Mouse (Mus musculus): ENCODE data around the gene Bach2.

Gene Bach2

DNA sequence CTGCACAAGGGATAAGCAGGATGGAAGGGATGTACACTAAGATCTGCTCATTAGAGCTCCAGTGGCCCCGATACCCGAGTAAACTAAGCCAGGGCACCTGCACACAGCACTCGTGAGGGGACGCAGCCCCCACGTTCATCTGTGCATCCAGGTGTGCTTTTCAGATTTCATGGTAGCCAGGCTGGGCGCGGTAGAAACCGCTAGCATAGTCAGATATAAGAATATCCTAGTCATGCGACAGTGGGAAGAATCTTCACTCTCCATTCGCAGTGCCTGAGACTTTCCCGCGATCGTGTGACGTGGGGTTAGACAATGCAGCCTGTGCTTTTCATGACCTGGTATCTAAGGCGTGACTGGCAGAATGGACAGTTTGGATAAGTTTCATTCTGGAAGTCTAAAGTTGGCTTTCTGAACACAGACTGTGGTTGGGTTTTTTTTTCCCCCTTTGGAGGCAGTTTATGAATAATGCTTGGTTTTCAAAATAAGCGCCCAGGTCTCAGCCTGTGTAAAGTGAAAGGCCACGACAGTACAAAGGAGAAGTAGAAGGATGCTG, 290.9 kb downstream of the Bach2 start:
- DNase-seq (ENCODE audit: low spot score) = no peak

DNA sequence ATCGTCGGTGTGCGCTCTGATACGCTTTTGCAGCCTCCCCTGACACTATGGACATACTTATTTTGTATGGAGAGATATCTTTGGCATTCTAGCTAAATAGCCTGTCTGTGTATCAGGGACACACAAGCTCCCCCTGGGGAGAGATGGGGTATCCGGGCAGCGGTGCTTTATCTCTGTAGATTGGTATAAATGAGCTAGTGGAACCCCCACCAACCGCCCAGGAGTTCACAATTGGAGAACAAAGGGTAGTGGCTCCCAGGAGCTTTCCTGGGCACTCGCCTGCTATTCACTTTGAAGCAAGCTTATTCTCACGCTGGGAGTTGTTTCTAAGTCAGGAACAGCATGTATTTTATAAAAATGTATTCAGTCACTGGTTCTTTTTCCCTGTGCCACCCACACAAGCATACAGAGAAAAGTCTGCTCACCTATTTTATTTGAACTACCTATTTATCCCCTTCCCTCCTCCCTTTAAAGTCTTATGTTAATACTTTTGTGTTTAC, 291.9 kb downstream of the Bach2 start:
- no peak for DNase-seq (ENCODE audit: low spot score)

DNA sequence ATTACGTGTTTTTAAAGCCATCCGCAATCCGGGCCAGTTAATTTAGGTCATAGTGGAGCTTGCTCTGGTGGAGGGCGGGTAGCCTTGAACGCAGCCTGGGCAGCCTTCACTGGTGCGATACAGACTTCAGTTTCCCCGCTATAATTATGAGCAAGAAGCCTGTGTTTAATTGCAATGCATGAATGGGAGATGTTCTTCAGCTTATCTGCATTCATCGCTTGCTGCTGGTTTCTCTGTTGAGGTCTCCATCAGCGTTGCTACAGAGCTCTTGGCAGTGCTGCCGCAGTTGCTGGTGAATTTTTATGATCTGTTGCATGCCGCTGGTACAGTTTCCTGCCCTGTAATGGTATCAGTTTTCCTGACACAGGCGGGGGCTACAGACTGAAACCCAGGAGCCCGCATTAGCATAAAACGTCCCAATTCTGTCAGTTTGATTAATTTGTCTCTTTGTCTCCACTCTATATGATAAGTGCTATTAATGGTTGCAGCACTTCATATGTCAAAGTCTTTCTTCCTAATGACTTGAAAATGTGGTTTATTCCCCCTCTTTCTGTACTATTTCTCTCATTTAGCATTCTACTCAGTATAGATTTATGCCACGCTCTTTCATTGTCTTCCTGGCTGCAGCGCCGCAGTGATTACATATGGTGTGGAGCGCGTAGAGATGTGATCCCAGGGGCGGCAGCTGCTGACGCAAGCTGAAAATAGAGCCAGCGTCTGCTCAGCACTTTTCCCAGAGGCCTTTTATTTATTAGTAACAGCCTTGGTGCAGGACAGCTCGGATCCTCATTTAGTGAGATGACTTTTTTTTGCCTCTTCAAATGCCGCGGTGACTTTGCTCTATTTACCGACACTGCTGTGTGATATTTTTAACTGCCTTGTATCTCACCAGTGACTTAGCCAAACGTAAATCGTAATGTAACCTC, 292.6 kb downstream of the Bach2 start:
- DNase-seq (ENCODE audit: low spot score) = no peak

DNA sequence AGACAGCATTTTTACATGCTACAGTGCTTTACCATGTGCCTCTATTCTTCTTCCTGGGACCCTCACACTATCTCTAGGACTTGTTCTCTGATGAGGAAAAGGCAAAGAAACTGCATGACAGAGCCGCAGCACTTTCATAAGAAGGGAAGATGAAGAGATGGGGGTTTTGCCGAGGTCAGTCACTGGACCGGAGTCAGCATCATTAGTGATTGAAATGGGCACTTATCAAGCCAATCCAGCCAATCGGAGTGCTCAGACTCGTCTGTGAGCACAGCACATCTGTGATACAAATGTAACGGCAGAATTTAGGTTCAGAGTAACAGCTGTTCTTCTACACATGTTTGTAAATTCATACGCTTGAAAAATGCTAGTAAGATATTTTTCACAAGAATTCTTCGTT, 293.5 kb downstream of the Bach2 start:
- no peak for DNase-seq (ENCODE audit: low spot score)

DNA sequence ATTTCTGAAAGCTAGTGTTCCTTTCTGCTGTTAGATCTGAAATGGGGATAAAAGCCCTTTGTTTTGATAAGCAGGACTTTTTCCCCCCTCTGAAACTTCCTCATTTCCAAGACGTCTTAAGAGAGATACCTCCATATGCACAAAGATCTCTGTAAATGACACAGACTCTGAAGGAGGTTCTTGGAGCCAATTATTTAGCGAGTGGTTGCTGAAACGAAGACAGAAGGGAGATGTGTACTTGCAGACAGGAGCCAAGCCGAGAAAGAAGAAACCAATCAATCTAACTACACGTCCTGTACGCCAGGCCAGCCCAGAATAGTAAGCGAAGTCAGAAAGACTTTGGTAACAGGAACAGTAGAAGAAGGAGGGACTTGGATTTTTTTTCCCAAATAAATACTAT, 295.1 kb downstream of the Bach2 start:
- DNase-seq (ENCODE audit: low spot score) = no peak

DNA sequence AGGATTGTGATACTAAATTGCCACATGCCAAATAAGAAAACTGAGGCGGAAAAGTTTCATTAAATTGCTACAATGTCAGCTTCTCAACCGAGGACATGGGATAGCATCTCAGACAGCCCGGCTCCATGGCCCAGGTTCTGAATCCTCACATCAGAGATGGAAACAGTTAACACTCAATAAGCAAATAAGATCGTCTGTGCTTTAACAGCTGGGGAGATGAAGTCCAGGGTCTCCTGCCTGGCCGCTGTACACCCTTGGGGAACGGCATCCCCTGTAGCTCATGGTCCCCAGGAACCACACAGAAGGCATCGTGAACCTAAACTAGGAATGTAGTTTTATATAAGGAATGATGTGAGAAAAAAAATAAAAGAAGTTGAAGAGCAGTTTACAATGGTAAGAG, 297.0 kb downstream of the Bach2 start:
- no peak for DNase-seq (ENCODE audit: low spot score)

DNA sequence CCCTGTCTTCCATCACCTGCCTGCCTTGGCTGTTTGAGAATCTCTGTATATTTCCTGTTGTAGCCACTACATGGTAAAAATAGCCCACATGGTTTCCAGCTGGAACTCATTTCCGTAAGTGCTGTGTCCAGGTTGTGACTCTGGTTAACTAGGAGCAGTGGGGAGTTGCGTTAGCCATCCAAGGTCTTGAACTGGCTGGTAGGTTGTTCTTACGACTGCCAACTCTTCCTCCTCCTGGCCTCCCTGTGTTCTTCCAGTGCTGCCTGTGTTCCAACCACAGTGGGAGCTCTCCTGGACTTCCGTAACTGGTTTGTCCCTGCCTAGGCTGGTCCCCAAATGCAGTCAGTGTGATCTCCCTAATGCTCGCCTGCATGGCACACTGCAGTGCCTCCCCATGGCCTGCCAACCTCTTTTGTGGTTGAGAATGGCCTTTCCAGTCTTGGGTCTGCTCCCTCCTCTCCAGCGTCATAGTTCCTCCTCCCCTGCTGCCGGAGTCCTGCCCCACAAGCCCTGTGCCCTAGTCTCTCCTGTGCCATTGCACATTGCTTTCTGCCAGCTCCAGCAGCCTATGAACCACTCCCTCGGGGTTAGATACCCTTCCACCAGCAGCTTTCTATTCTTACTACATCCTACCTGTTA, 298.4 kb downstream of the Bach2 start:
- no peak for DNase-seq (ENCODE audit: low spot score)

DNA sequence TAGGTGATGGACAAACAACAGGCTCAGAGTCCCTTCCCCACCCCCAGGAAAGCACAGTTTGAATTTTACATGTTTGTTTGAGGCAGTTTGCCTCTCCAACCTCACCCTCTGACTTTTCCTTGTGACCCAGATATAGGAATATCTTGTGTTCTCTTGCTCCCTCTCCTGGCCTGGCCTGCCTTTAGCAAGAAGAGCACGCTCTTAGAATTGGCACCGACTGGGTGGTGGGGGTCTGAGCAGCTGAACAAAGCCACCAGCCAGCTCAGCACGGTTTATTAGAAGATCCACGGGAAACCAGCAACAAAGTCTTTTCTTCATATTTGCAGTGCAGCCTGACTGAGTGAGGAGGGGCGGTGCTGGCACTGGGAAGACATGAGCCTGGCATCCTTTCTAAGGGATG, 299.5 kb downstream of the Bach2 start:
- DNase-seq (ENCODE audit: low spot score) = no peak

DNA sequence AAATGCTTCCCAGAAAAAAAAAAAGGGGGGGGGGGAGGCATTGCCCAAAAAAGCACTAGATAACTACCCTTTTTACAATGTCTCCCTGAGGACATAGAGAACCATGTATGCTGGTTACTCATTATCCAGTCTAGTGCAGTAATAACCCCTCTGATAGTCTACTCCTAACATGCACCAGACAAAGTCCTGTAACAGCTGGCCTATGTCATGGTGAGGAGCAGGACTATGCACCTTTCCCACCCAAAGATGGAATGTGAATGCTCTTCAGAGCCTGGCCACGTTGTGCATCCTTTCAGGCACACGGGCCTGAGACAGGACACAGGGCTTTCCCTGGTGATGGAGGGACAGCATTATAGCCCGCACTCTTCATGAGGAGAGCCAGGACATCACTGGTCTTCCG, 299.9 kb downstream of the Bach2 start:
- DNase-seq (ENCODE audit: low spot score) = no peak

DNA sequence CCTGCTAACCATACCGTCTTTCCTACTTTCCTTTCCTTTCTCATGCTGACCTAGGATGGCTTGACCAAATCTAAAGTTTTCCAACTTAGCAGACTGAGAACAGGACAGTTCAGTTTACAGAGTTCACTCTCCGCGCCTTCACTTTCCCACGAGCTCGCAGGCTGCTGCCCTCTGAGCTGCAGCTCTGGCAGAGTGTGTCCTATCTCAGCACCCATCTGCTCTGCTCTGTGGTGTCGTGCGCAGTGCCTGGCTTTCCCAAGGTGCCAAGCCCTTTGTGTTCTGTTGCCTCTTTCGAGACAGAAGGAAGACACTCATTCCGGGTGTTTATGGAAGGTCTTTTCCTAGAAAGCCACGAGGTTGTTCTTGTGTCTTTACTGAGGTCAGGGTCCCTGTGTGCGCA, 300.4 kb downstream of the Bach2 start:
- DNase-seq (ENCODE audit: low spot score) = no peak

DNA sequence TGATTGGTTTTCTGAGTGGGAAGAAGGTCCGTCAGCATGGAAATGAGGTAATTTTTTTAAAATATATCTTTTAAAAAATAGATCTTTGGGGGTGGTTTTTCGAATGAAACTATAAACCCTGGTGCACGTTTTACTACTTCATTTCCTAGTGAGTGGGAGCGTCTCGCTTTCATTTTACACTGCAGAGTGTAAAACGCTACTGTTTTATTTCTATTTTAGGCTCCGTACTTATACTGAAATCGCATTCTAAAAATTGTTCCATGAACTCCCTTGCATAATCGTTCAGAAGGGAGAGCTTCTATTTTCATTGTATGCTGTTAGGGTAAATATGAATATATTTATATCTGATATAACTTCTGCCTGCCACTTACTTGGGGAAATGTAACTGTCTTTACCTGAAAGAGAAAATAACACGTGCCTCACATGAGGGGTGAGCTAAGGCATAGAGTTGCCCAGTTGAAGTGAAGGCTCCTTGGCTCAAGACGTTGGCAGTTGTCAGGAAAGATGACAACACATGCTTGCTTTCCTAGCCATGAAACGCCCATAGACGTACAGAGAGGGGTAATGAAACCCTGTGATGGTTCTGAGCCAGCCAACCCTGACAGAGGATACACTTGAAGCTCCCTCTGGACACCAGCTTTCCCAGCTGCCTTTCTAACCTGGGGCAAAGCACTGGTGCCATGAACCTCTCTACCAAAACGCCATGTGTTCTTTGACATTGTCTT, 306.4 kb downstream of the Bach2 start:
- no peak for DNase-seq (ENCODE audit: low spot score)

DNA sequence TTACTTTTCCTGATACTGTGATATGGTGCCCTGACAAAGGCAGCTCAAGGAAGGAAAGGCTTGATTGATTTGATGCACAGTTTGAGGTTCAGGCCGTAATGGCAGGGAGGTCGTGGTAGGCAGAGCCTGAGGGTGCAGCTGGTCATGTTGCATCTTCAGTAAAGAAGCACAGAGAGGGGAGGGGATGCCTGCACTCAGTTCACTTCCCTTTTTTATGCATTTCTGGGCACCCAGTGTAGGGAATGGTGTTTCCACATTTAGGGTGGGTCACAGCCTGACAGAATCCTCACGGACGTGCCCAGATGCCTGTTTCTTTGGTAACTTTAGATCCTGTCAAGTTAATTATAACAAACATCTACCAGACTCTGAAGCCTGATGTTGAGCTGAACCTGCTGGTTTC, 306.9 kb downstream of the Bach2 start:
- no peak for DNase-seq (ENCODE audit: low spot score)

DNA sequence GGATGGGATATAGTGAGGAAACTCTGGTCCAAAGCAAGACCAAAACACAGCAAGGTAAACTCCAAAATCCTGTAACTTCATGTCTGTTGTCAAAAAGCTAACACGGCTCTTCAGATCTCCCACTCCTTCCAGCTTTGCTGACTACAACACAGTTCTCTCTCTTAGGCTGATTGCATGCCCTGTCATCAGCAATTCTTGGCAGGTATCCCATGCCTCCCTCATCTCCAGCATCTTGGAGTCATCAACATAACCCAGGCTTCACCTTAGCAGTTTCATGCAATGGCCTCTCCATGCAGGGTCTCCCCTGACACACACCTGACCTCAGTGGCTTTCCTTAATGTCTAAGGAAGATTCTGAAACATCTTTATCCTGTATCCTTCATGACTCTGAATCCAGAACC, 310.5 kb downstream of the Bach2 start:
- DNase-seq (ENCODE audit: low spot score) = no peak

DNA sequence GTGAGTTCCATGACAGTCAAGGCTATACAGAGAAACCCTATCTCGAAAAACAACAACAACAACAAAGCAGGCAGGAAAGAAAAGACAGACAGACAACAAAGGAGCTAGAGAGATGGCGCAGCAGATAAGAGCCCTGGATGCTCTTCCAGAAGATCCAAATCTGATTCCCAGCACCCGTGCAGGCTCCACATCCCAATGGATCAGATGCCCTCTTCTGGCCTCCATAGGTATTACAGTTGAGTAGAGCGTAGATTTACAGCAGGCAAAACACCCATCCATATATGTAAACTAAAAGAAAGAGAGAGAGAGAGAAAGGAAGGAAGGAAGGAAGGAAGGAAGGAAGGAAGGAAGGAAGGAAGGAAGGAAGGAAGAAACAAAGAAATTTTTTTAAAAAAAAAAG, 312.7 kb downstream of the Bach2 start:
- no peak for DNase-seq (ENCODE audit: low spot score)

DNA sequence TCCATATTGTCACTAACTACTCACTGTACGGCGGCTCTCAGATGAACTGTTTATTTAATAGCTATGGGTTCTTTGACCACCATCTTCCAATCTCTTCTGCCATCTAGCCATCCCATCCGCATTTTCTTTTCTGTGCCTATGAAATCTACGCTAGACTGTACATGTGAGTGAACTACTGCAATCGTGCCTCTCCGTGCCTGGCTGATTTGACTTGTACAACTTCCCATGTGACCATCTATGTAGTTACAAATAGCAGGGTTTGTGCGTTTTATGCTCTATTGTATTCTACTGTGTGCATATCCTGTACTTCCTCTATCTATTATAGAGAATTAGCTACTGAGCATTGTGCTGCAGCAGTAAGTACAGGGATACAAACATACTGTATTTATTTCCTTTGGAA, 316.9 kb downstream of the Bach2 start:
- no peak for DNase-seq (ENCODE audit: low spot score)

DNA sequence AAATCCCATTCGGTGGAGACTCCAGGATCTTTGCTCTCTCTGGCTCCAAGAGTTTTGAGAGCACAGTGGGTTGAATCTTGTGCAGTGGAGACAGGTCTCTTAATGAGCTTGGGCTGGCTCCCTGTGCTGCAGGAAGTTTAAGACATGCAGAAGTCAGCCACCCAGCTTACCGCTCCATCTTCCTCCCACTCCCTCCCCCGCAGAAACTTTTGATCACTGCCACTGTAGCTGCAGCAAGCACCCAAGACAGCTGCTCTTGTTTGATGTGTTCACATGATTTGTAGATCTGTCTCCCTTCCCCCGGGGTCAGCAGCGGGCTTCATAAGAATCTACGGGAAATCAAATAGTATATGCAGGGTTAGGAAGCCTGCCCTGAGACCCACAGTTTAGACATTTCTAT, 321.6 kb downstream of the Bach2 start:
- DNase-seq (ENCODE audit: low spot score) = no peak

DNA sequence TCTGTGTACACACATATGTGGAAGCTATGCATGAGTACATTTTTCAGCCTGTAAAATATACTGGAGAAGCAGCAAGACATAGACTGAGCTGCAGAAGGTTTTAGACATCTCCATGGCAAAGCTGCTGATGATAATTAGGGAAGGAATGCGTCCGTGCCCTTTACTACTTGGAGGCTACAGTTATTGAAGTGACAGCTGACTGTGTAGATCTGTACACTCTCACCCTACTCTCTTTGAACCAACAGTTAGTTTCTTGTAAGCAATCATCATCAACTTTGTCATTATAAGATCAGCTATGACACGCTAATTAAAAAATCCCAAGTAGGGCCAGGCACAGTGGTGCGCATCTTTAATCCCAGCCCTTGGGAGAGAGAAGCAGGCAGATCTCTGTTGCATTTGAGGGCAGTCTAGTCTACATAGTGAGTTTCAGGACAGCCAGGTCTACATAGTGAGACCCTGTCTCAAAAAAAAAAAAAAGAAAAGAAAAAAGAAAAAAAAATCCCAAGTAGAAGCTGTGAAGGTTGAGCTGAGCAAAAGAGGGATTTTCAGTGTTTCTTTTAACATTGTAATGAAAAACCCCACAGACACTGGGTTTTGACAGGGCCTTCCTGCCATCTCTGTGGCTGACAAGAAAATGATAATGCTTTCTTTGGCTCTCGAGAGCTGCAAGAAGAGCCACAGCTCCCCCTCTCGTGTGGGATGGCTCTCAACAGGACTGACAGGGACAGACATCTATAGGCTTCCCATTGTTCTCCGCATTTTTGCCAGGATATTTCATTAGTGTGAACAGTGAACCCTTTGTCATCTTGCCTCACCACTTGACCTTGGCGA, 322.3 kb downstream of the Bach2 start:
- no peak for DNase-seq (ENCODE audit: low spot score)

DNA sequence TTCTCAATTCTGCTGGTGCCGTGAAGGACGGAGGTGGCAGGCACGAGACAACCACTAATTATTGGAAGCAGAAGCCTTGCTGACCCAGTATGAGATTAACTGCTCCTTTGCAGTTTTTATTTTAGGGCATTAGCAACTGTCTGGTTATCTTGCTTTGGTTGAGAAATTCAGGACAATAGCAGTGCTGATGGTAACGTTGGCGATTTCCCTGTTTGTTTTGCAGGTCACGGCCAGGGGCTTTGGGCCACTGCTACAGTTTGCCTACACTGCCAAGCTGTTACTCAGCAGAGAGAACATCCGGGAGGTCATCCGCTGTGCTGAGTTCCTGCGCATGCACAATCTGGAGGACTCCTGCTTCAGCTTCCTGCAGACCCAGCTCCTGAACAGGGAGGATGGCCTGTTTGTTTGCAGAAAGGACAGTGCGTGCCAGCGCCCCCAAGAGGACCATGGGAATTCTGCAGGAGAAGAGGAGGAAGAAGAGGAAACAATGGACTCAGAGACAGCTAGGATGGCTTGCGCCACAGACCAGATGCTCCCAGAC, 323.0 kb downstream of the Bach2 start:
- no peak for DNase-seq (ENCODE audit: low spot score)

DNA sequence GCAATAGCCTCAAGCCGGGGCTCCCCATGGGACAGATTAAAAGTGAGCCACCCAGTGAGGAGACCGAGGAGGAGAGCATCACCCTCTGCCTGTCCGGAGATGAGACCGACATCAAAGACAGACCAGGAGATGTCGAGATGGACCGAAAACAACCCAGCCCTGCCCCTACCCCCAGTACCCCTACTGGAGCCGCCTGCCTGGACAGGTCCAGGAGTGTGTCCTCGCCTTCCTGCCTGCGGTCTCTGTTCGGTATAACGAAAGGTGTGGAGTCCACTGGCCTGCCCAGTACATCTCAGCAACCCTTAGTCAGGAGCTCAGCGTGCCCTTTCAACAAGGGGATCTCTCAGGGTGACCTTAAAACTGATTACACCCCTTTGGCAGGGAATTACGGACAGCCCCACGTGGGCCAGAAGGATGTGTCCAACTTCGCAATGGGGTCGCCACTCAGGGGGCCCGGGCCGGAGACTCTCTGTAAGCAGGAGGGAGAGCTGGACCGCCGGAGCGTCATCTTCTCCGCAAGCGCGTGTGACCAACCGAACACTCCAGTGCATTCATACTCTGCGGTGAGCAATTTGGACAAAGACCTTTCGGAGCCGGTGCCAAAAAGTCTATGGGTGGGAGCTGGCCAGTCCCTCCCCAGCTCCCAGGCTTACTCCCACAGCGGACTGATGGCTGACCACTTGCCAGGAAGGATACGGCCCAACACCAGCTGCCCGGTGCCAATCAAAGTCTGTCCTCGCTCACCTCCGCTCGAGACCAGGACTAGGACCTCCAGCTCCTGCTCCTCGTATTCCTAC, 323.9 kb downstream of the Bach2 start:
- no peak for DNase-seq (ENCODE audit: low spot score)

DNA sequence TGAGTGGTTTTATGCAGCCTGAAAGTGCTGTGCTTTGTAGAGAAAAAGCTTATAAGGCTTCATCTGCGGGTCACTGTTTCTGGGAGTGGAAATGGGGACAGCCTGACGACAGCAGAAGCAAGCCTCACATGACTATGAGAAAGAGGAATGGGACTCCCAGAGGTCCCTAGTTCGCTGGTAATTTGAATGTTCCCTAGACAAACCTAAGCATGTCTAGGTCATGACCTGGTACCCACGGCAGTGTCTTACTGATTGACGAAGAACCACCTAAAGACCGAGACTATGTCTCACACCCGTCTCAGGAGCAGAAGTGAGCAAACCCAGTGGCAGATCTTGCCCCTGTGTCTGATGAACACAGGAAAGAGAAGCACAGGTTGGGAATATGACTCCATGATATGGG, 325.8 kb downstream of the Bach2 start:
- DNase-seq (ENCODE audit: low spot score) = no peak

DNA sequence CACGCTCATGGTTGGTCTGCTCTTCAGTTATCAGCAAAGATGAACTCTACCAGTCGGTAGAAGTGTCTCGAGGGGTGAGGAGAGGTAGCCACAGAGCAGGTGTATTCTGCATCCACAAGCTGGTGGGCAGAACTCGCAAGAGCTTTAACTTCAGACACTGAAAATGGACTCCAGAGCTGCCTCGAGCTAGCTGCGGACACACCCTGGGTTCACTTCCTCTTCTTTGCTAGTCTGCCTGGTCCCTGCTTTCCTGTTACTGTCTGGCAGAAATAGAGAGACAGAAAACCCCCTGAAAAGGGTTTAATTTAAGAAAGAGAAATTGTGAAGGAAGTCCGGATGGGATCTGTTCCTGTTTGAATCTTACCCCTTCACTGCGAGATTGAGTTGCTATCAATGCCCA, 326.3 kb downstream of the Bach2 start:
- DNase-seq (ENCODE audit: low spot score) = no peak
